Mouse (Mus musculus) liver, embryonic 12.5 days (tissue): ENCODE results near the gene Acot12. TPM values are rescaled to one million over a fixed set of nuclear protein-coding genes. Genes with fewer than 3 reads are reported as not detected.
"Not testable (repeated sequence)": the region's sequence is repeated elsewhere in the genome, so short reads cannot be mapped to it uniquely, and the experiment has no call there.

Experiments
- ATAC-seq: fragments of 200-750 bp; cut with Nextera tagmentation; 2 replicates; pipeline ENCODE4 v1.8.0; 2017; ENCODE audit warnings: moderate number of reproducible peaks, mild to moderate bottlenecking, moderate library complexity
- H3K27ac ChIP-seq: fragments of 300-500 bp; sonication (generic); 2 replicates; pipeline ENCODE4 v1.5.1; 2016; ENCODE audit warnings: mild to moderate bottlenecking
- H3K27me3 ChIP-seq: fragments of 300-500 bp; sonication (generic); replicated peaks from 2 replicates; pipeline ENCODE4 v1.6.1; 2016; ENCODE audit warnings: mild to moderate bottlenecking, moderate library complexity
- H3K36me3 ChIP-seq: fragments of 300-500 bp; sonication (generic); 2 replicates; pipeline ENCODE4 v1.6.1; 2016; ENCODE audit warnings: mild to moderate bottlenecking, moderate library complexity
- H3K4me1 ChIP-seq: fragments of 300-500 bp; sonication (generic); 2 replicates; pipeline ENCODE4 v1.6.1; 2016
- H3K4me2 ChIP-seq: fragments of 300-500 bp; sonication (generic); 2 replicates; pipeline ENCODE4 v1.6.1; 2016; ENCODE audit warnings: mild to moderate bottlenecking, moderate library complexity
- H3K4me3 ChIP-seq: fragments of 300-500 bp; sonication (generic); 2 replicates; pipeline ENCODE4 v1.5.1; 2016; ENCODE audit warnings: mild to moderate bottlenecking, moderate library complexity
- H3K9ac ChIP-seq: fragments of 300-500 bp; sonication (generic); 2 replicates; pipeline ENCODE4 v1.6.1; 2016; ENCODE audit warnings: mild to moderate bottlenecking, moderate library complexity
- H3K9me3 ChIP-seq: fragments of 300-500 bp; sonication (generic); replicated peaks from 2 replicates; pipeline ENCODE4 v1.6.1; 2016; ENCODE audit warnings: mild to moderate bottlenecking, moderate library complexity
- WGBS: fragments of 180-500 bp; shearing (Covaris S2); methylation state at CpG from one replicate; pipeline ENCODE4 v1.1.7; 2016; ENCODE audit not compliant: insufficient replicate concordance; 5-methylcytosine and 5-hydroxymethylcytosine counted together
- polyA plus RNA-seq: library from polyadenylated mRNA; unstranded; fragments of >200 nt; fragmentation: Nextera tagmentation; extraction: Ambion mirVana; gene quantifications from 2 replicates; pipeline ENCODE4 v1.2.1, GENCODE M21; 2016

The Acot12 gene
- polyA plus RNA-seq, 1 experiment from 2014 or later, result 1.4 TPM

GRCm38 (mm10) chr13:91761654-91762445 lies 20.5 kb downstream of the Acot12 start:
- no peaks in the 10 kb centered on the region for H3K4me1 ChIP-seq
- H3K4me2 ChIP-seq, result no peak overlapping the region
- no peak overlapping the region for H3K27ac ChIP-seq
- H3K27me3 ChIP-seq, result no peaks in the 10 kb centered on the region
- no peaks in the 10 kb centered on the region for H3K9me3 ChIP-seq
- H3K4me3 ChIP-seq, result no peak overlapping the region
- H3K9ac ChIP-seq, result no peak overlapping the region
- no peaks in the 10 kb centered on the region for H3K36me3 ChIP-seq
- ATAC-seq, result no peak
- WGBS, result 72% methylated on average over 6 of the region's 6 CpGs

DNA sequence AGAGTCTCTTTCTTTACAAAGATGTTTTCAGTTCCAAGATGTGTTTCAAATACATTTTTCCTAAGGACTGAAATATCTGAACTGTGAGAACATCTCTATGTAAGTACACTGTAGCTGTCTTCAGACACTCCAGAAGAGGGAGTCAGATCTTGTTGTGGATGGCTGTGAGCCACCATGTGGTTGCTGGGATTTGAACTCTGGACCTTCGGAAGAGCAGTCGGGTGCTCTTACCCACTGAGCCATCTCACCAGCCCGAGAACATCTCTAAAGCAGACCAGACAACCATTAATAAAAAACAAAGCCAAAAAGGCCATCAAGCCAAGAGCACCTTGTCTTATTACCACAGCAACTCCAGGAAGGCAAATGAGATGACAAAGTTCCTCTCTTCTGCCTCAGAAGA lies 22.3 kb downstream of the Acot12 start:
- H3K4me1 ChIP-seq, H3K9ac ChIP-seq, H3K27me3 ChIP-seq, H3K4me2 ChIP-seq, H3K9me3 ChIP-seq, ATAC-seq, H3K4me3 ChIP-seq, H3K27ac ChIP-seq, H3K36me3 ChIP-seq: not testable (repeated sequence)
- WGBS, result 74% methylated on average over 3 of the region's 3 CpGs

- Histone ChIP-seq H3K27me3 (no peaks in the 10 kb centered on the region), H3K9ac (no peak overlapping the region), H3K4me1 (no peaks in the 10 kb centered on the region), H3K27ac (no peak overlapping the region), H3K36me3 (no peaks in the 10 kb centered on the region), H3K9me3 (no peaks in the 10 kb centered on the region), H3K4me2 (no peak overlapping the region), H3K4me3 (no peak overlapping the region)
- 48% methylated on average over 4 of the region's 4 CpGs for WGBS
- no peak for ATAC-seq
These were observed 24.3 kb downstream of the Acot12 start for GRCm38 (mm10) chr13:91765627-91766026.

DNA sequence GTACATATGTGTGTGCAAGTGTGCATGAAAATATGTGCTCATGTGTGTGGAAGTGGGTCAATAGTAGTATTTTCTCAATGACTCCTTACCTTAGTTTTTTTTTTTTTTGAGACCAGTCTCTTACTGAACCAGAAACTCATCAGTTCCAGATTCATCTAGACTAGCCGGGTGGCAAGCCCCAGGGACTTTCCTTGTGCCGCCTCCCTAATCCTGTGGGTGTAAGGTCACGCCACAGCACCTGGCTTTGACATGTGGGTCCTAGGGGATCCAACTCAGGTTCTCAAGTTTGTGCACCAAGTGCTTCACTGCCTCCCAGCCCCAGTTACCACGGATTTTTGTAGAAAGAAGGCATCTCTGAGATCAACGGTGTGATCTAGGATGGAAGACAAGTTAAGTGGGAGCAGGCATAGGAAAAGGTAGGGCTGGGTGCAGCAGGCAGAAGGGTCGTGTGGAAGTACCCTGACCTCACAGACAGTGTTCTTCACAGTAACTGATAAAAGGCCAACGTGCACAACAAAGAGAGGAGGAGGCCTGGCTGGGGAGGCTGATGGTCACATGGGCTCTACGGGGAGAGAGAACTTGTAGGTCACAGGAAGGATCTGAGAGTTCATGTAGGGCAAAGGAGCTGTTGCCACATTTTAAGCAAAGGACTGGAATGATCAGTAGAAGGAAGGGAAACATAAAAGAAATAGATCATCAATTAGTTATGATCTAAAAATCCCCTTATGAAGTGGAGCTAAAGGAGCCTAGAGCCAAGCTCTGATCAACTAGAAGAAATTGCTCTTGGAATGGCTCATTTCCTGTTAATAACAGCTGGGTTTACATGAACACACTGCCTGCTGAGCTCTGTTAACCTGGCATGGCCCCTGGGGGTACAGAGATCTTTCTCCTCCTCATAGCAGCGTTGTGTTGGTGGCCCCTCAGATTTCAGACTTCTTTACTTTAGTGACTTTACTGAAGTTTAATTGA lies 27.7 kb downstream of the Acot12 start:
- no peaks in the 10 kb centered on the region for H3K27me3 ChIP-seq
- ATAC-seq, result no peak
- no peak overlapping the region for H3K4me3 ChIP-seq

DNA sequence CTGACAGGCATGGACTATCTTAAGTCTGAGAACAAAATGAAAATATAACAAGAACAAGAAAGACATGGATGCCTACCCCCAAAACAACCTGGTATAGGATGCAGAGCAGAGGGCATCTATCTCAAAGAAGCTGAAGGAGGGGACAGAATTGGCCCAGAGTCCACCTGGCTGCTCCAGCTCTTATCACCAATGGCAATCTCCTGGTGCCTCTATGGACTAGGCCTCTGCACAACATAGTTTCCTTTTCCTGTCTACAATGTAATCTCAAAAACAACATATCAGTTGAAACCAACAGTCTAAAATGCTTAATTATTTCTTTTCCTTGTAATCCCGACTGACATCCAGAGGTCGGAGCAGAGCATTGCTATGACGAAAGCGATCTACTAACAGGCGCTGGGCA lies 36.8 kb downstream of the Acot12 start:
- Histone ChIP-seq H3K4me2 (no peak overlapping the region), H3K27ac (no peak overlapping the region), H3K4me3 (no peak overlapping the region), H3K27me3 (no peaks in the 10 kb centered on the region), H3K9me3 (no peaks in the 10 kb centered on the region), H3K4me1 (no peaks in the 10 kb centered on the region), H3K36me3 (no peaks in the 10 kb centered on the region), H3K9ac (no peak overlapping the region)
- ATAC-seq, result no peak
- 81% methylated on average over 5 of the region's 5 CpGs for WGBS

More for the DNA sequence above, 27.7 kb downstream of the Acot12 start:
- H3K36me3 ChIP-seq, result no peaks in the 10 kb centered on the region
- H3K27ac ChIP-seq, result no peak overlapping the region
- WGBS, result 52% methylated on average over 9 of the region's 9 CpGs
- no peaks in the 10 kb centered on the region for H3K9me3 ChIP-seq
- no peak overlapping the region for H3K9ac ChIP-seq
- no peaks in the 10 kb centered on the region for H3K4me1 ChIP-seq
- no peak overlapping the region for H3K4me2 ChIP-seq

GRCm38 (mm10) chr13:91779892-91780291 lies 38.6 kb downstream of the Acot12 start:
- ATAC-seq, result no peak
- Histone ChIP-seq H3K9ac (no peak overlapping the region), H3K27me3 (no peaks in the 10 kb centered on the region), H3K4me1 (no peaks in the 10 kb centered on the region), H3K4me2 (no peak overlapping the region), H3K36me3 (no peaks in the 10 kb centered on the region), H3K27ac (no peak overlapping the region), H3K9me3 (no peaks in the 10 kb centered on the region), H3K4me3 (no peak overlapping the region)

- 44% methylated on average over 1 of the region's 1 CpGs for WGBS
- H3K4me3 ChIP-seq, result no peak overlapping the region
- H3K4me2 ChIP-seq, result no peak overlapping the region
- H3K9me3 ChIP-seq, result no peaks in the 10 kb centered on the region
- H3K27me3 ChIP-seq, result no peaks in the 10 kb centered on the region
- H3K27ac ChIP-seq, result no peak overlapping the region
- H3K4me1 ChIP-seq, result no peaks in the 10 kb centered on the region
- H3K9ac ChIP-seq, result no peak overlapping the region
- H3K36me3 ChIP-seq, result peaks cover 34% of the 10 kb centered on the region
- ATAC-seq, result no peak
These were observed 50.7 kb downstream of the Acot12 start for GRCm38 (mm10) chr13:91792035-91792434.

DNA sequence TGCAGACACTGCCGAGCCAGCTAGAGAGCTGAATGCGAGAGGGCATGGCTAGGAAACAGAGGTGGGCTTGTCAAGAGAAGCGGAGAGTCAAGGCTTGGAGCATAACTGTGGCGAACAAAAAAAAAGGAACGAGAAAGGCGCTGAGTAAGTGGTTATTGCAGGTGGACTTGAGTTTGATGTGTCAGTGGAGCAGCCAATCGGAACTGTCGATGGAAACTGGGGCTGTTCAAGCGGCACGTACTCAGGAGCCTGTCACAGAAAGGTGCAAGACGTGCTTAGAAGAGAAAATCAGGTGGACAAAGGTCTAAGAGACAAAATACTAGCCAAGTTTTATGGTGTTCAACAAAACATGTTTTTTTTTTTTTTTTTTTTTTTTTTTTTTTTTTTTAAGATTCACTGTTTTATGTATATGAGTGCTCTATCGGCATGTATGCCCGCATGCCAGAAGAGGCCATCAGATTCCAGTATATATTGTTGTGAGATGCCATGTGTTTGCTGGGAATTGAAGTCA lies 53.7 kb downstream of the Acot12 start:
- H3K36me3 ChIP-seq, result peaks cover 63% of the 10 kb centered on the region
- ATAC-seq, result no peak
- H3K27me3 ChIP-seq, result no peaks in the 10 kb centered on the region
- H3K9me3 ChIP-seq, result no peaks in the 10 kb centered on the region
- H3K4me1 ChIP-seq, result no peaks in the 10 kb centered on the region
- no peak overlapping the region for H3K4me3 ChIP-seq
- H3K27ac ChIP-seq, result no peak overlapping the region
- no peak overlapping the region for H3K4me2 ChIP-seq
- 87% methylated on average over 13 of the region's 13 CpGs for WGBS
- no peak overlapping the region for H3K9ac ChIP-seq

- Histone ChIP-seq H3K27ac (no peak overlapping the region), H3K9ac (no peak overlapping the region), H3K36me3 (peaks cover 69% of the 10 kb centered on the region), H3K4me1 (no peaks in the 10 kb centered on the region), H3K4me3 (no peak overlapping the region), H3K27me3 (no peaks in the 10 kb centered on the region), H3K9me3 (no peaks in the 10 kb centered on the region), H3K4me2 (no peak overlapping the region)
- 87% methylated on average over 10 of the region's 10 CpGs for WGBS
- no peak for ATAC-seq
These were observed 54.3 kb downstream of the Acot12 start for GRCm38 (mm10) chr13:91795593-91795992.

- peaks cover 73% of the 10 kb centered on the region for H3K36me3 ChIP-seq
- no peaks in the 10 kb centered on the region for H3K4me1 ChIP-seq
- ATAC-seq, result no peak
- H3K9ac ChIP-seq, result no peak overlapping the region
- 90% methylated on average over 6 of the region's 6 CpGs for WGBS
- no peaks in the 10 kb centered on the region for H3K27me3 ChIP-seq
- H3K27ac ChIP-seq, result no peak overlapping the region
- H3K4me2 ChIP-seq, result no peak overlapping the region
- H3K9me3 ChIP-seq, result no peaks in the 10 kb centered on the region
- no peak overlapping the region for H3K4me3 ChIP-seq
These were observed 54.7 kb downstream of the Acot12 start for GRCm38 (mm10) chr13:91796003-91796402.

- 84% methylated on average over 6 of the region's 6 CpGs for WGBS
- peaks cover 82% of the 10 kb centered on the region for H3K36me3 ChIP-seq
- no peak for ATAC-seq
These were observed 55.6 kb downstream of the Acot12 start for GRCm38 (mm10) chr13:91796916-91797315.

DNA sequence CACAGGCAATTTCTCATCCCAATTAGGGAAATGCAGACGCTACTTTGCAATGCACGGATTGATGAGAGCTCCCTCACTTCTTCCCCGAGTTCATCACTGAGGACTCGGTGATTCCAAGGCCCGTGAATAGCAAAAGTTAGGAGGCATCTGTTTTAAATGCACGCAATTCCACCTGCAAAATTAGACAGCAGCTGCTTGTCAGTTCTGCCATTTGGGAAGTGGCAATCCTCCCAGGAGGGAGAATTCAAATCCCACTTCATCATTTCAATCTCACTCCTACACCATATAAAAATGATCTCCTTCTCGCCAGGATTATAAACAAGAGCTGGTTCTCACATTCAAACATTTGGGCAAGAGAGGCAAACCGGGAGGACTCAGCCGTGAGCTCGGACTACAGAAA lies 56.1 kb downstream of the Acot12 start:
- Histone ChIP-seq H3K4me1 (no peaks in the 10 kb centered on the region), H3K27me3 (no peaks in the 10 kb centered on the region), H3K4me3 (no peak overlapping the region), H3K27ac (no peak overlapping the region), H3K36me3 (peaks cover 83% of the 10 kb centered on the region), H3K9ac (no peak overlapping the region), H3K4me2 (no peak overlapping the region), H3K9me3 (no peaks in the 10 kb centered on the region)
- 84% methylated on average over 10 of the region's 10 CpGs for WGBS
- ATAC-seq, result no peak

More at GRCm38 (mm10) chr13:91796916-91797315, 55.6 kb downstream of the Acot12 start:
- H3K9ac ChIP-seq, result no peak overlapping the region
- no peaks in the 10 kb centered on the region for H3K4me1 ChIP-seq
- no peaks in the 10 kb centered on the region for H3K27me3 ChIP-seq
- H3K4me3 ChIP-seq, result no peak overlapping the region
- no peak overlapping the region for H3K27ac ChIP-seq
- no peak overlapping the region for H3K4me2 ChIP-seq
- no peaks in the 10 kb centered on the region for H3K9me3 ChIP-seq
